Mouse (Mus musculus) limb, embryonic 11.5 days (tissue): Measurements from ENCODE around the gene Tpst2. TPM values are rescaled to one million over a fixed set of nuclear protein-coding genes. Genes with fewer than 3 reads are reported as not detected.
"Not testable (repeated sequence)": the region's sequence is repeated elsewhere in the genome, so short reads cannot be mapped to it uniquely, and the experiment has no call there.

Experiments
- ATAC-seq: fragments of 200-750 bp; cut with Nextera tagmentation; 2 replicates; pipeline ENCODE4 v1.8.0; 2017; ENCODE audit warnings: low read depth; ENCODE audit not compliant: insufficient number of reproducible peaks, low FRiP score, low TSS enrichment
- DNase-seq: peaks from one replicate; pipeline ENCODE4 v3.0.0-alpha.2; 2015; ENCODE audit warnings: low spot score
- H3K27ac ChIP-seq: fragments of 300-500 bp; sonication (generic); replicated peaks from 2 replicates; pipeline ENCODE4 v1.5.1; 2014; ENCODE audit warnings: low read depth, mild to moderate bottlenecking, low read length
- H3K27me3 ChIP-seq: fragments of 300-500 bp; sonication (generic); 2 replicates; pipeline ENCODE4 v1.6.1; 2014; ENCODE audit warnings: mild to moderate bottlenecking, low read length, mixed read lengths; ENCODE audit not compliant: control insufficient read depth, insufficient read depth
- H3K36me3 ChIP-seq: fragments of 300-500 bp; sonication (generic); 2 replicates; pipeline ENCODE4 v1.6.1; 2014; ENCODE audit warnings: mild to moderate bottlenecking, low read length, moderate library complexity, mixed read lengths; ENCODE audit not compliant: control insufficient read depth, insufficient read depth
- H3K4me1 ChIP-seq: fragments of 300-500 bp; sonication (generic); 2 replicates; pipeline ENCODE4 v1.6.1; 2014; ENCODE audit warnings: low read length, mixed read lengths; ENCODE audit not compliant: control insufficient read depth, insufficient read depth
- H3K4me2 ChIP-seq: fragments of 300-500 bp; sonication (generic); 2 replicates; pipeline ENCODE4 v1.6.1; 2014; ENCODE audit warnings: low read depth, mild to moderate bottlenecking, moderate library complexity; ENCODE audit not compliant: severe bottlenecking
- H3K4me3 ChIP-seq: fragments of 300-500 bp; sonication (generic); 2 replicates; pipeline ENCODE4 v1.5.1; 2014; ENCODE audit warnings: low read depth, low read length
- H3K9ac ChIP-seq: fragments of 300-500 bp; sonication (generic); 2 replicates; pipeline ENCODE4 v1.6.1; 2014; ENCODE audit warnings: mild to moderate bottlenecking, low read length
- H3K9me3 ChIP-seq: fragments of 300-500 bp; sonication (generic); 2 replicates; pipeline ENCODE4 v1.6.1; 2016; ENCODE audit warnings: low read length; ENCODE audit not compliant: control insufficient read depth
- WGBS: fragments of 180-500 bp; shearing (Covaris S2); extraction: QIAGEN DNeasy Blood & Tissue Kit; methylation state at CpG from one replicate; pipeline ENCODE4 v1.1.7; 2014; 5-methylcytosine and 5-hydroxymethylcytosine counted together
- polyA plus RNA-seq: library from polyadenylated mRNA; unstranded; fragments of >200 nt; fragmentation: Nextera tagmentation; extraction: Ambion mirVana; gene quantifications from 2 replicates; pipeline ENCODE4 v1.2.1, GENCODE M21; 2014

Tpst2 gene
- polyA plus RNA-seq, 1 experiment from 2014 or later = 31.1 TPM

- Histone ChIP-seq H3K4me2 (no peak overlapping the region), H3K27ac (no peak overlapping the region), H3K9ac (no peak overlapping the region), H3K9me3 (no peaks in the 10 kb centered on the region), H3K4me1 (no peaks in the 10 kb centered on the region), H3K36me3 (no peaks in the 10 kb centered on the region), H3K4me3 (no peak overlapping the region), H3K27me3 (no peaks in the 10 kb centered on the region)
- DNase-seq (no peak), ATAC-seq (no peak)
- WGBS = 85% methylated on average over 6 of the region's 6 CpGs
These were observed 24.3 kb downstream of the Tpst2 start for GRCm38 (mm10) chr5:112300721-112301308.

GRCm38 (mm10) chr5:112301694-112302093 lies 25.2 kb downstream of the Tpst2 start:
- no peaks in the 10 kb centered on the region for H3K9me3 ChIP-seq
- no peaks in the 10 kb centered on the region for H3K27me3 ChIP-seq
- H3K36me3 ChIP-seq = no peaks in the 10 kb centered on the region
- no peak overlapping the region for H3K9ac ChIP-seq
- no peaks in the 10 kb centered on the region for H3K4me1 ChIP-seq
- WGBS = 89% methylated on average over 4 of the region's 4 CpGs
- DNase-seq = no peak
- no peak overlapping the region for H3K27ac ChIP-seq
- no peak overlapping the region for H3K4me2 ChIP-seq
- ATAC-seq = no peak
- no peak overlapping the region for H3K4me3 ChIP-seq

GRCm38 (mm10) chr5:112302310-112302709 lies 25.8 kb downstream of the Tpst2 start:
- H3K4me2 ChIP-seq = no peak overlapping the region
- ATAC-seq (no peak), DNase-seq (no peak)
- H3K4me1 ChIP-seq = no peaks in the 10 kb centered on the region
- WGBS = 92% methylated on average over 5 of the region's 5 CpGs
- H3K9me3 ChIP-seq = no peaks in the 10 kb centered on the region
- peaks cover 1% of the 10 kb centered on the region; the same call in 1 of the 2 replicates for H3K36me3 ChIP-seq
- H3K27ac ChIP-seq = no peak overlapping the region
- no peak overlapping the region for H3K9ac ChIP-seq
- no peaks in the 10 kb centered on the region for H3K27me3 ChIP-seq
- H3K4me3 ChIP-seq = no peak overlapping the region

GRCm38 (mm10) chr5:112305842-112306241 lies 29.4 kb downstream of the Tpst2 start:
- no peak for ATAC-seq
- Histone ChIP-seq H3K36me3 (peaks cover 14% of the 10 kb centered on the region), H3K4me1 (no peaks in the 10 kb centered on the region), H3K4me3 (no peak overlapping the region), H3K9me3 (no peaks in the 10 kb centered on the region), H3K4me2 (no peak overlapping the region), H3K27ac (no peak overlapping the region), H3K9ac (no peak overlapping the region), H3K27me3 (no peaks in the 10 kb centered on the region)
- no peak for DNase-seq
- 77% methylated on average over 5 of the region's 5 CpGs for WGBS

- ATAC-seq (no peak), DNase-seq (no peak)
- Histone ChIP-seq H3K27me3 (no peaks in the 10 kb centered on the region), H3K4me2 (no peak overlapping the region), H3K4me3 (no peak overlapping the region), H3K27ac (no peak overlapping the region), H3K9me3 (no peaks in the 10 kb centered on the region), H3K9ac (no peak overlapping the region), H3K4me1 (no peaks in the 10 kb centered on the region), H3K36me3 (peaks cover 4% of the 10 kb centered on the region)
- 88% methylated on average over 11 of the region's 11 CpGs for WGBS
These were observed 36.9 kb downstream of the Tpst2 start for GRCm38 (mm10) chr5:112313222-112313885.

- WGBS = 82% methylated on average over 5 of the region's 5 CpGs
These were observed 40.0 kb downstream of the Tpst2 start for GRCm38 (mm10) chr5:112316468-112316867.

GRCm38 (mm10) chr5:112317328-112317727 lies 40.8 kb downstream of the Tpst2 start:
- H3K9ac ChIP-seq = no peak overlapping the region
- no peaks in the 10 kb centered on the region for H3K4me1 ChIP-seq
- H3K4me2 ChIP-seq = no peak overlapping the region
- no peaks in the 10 kb centered on the region for H3K36me3 ChIP-seq
- no peak overlapping the region for H3K4me3 ChIP-seq
- no peaks in the 10 kb centered on the region for H3K27me3 ChIP-seq
- DNase-seq (no peak), ATAC-seq (no peak)
- WGBS = 55% methylated on average over 5 of the region's 5 CpGs
- no peak overlapping the region for H3K27ac ChIP-seq
- H3K9me3 ChIP-seq = no peaks in the 10 kb centered on the region

More at GRCm38 (mm10) chr5:112316468-112316867, 40.0 kb downstream of the Tpst2 start:
- H3K27ac ChIP-seq = no peak overlapping the region
- H3K9me3 ChIP-seq = no peaks in the 10 kb centered on the region
- no peak for ATAC-seq
- no peaks in the 10 kb centered on the region for H3K4me1 ChIP-seq
- no peaks in the 10 kb centered on the region for H3K27me3 ChIP-seq
- no peak overlapping the region for H3K9ac ChIP-seq
- DNase-seq = no peak
- no peak overlapping the region for H3K4me3 ChIP-seq
- H3K36me3 ChIP-seq = no peaks in the 10 kb centered on the region
- no peak overlapping the region for H3K4me2 ChIP-seq

- H3K36me3 ChIP-seq, H3K9ac ChIP-seq, H3K4me1 ChIP-seq, ATAC-seq, H3K27me3 ChIP-seq, H3K4me2 ChIP-seq, H3K4me3 ChIP-seq, H3K9me3 ChIP-seq, DNase-seq, H3K27ac ChIP-seq: not testable (repeated sequence)
- WGBS = 53% methylated on average over 2 of the region's 2 CpGs
These were observed 42.9 kb downstream of the Tpst2 start for GRCm38 (mm10) chr5:112319343-112319742.
